Mouse (Mus musculus): ENCODE results near the gene Olfr582.

Gene Olfr582

GRCm38 (mm10) chr7:103037724-103038123, at the start of gene Olfr582:
Gene Olfr582, plus strand, starts transcription at chr7:103038024.
- DNase-seq (ENCODE audit: low read depth) = no peak

- no peak for DNase-seq (ENCODE audit: low read depth)
Measured at GRCm38 (mm10) chr7:102989224-102989623, 48.6 kb upstream of the Olfr582 start, which contains the start of gene Olfr578. Gene Olfr578, minus strand, starts transcription at chr7:102989324.

GRCm38 (mm10) chr7:103051000-103051399, 13.2 kb downstream of the Olfr582 start, which contains the start of gene Olfr583:
Gene Olfr583, plus strand, starts transcription at chr7:103051300.
- no peak for DNase-seq (ENCODE audit: low read depth)

- no peak for DNase-seq (ENCODE audit: low read depth)
Measured at GRCm38 (mm10) chr7:103081585-103081984, 43.8 kb downstream of the Olfr582 start, which contains the start of gene Olfr584. Gene Olfr584, plus strand, starts transcription at chr7:103081885.
